In the genomic region with DNA sequence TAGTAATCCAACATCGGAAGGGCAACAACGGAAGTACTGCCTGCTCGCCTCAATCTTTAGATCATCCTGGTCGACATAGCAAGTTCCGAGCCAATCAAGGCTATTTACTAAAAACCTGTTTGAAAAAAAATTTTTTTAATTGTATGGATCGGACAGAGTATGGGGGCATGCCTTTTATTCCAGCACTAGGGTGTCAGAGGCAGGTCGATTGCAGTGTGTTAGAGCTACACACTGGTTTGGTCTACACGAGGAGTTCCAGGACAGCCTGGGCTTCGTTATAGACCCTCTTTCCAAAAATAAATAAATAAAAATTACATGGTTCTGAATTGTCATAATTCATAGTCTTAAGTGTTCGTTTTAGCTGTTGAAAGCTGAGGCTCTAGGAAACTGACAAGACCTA, we compare ENCODE assay signal across 8 mouse cellular contexts. TPM values are rescaled to one million over a fixed set of nuclear protein-coding genes. Genes with fewer than 3 reads are reported as not detected.
DNase-seq lines count a peak whose midpoint lies in the region; ATAC-seq and TF ChIP-seq lines count a peak whose summit lies in the region.

No protein-coding gene starts in this region.

- H3K4me3 ChIP-seq in lung, embryonic 14.5 days (ENCODE audit: low read depth, low read length), result peak overlapping the region; percentile 74
- H3K4me3 ChIP-seq in embryonic facial prominence, embryonic 14.5 days (ENCODE audit: low read depth, low read length), result peak overlapping the region; percentile 81
- H3K4me3 ChIP-seq in intestine, embryonic 15.5 days (replicated peaks), result peak overlapping the region; percentile 81
- H3K4me3 ChIP-seq in neural tube, embryonic 13.5 days, result peak overlapping the region; percentile 90

- peaks cover 8% of the 10 kb centered on the region; the same call in 1 of the 2 replicates for H3K4me1 ChIP-seq in lung, embryonic 14.5 days (ENCODE audit: insufficient read depth)
- H3K4me1 ChIP-seq in embryonic facial prominence, embryonic 14.5 days (ENCODE audit: control insufficient read depth, insufficient read depth, low read length), result peaks cover 14% of the 10 kb centered on the region
- H3K4me1 ChIP-seq in intestine, embryonic 15.5 days (replicated peaks), result peaks cover 4% of the 10 kb centered on the region; the same call in 1 of the 2 replicates
- H3K4me1 ChIP-seq in neural tube, embryonic 13.5 days (replicated peaks), result peaks cover 27% of the 10 kb centered on the region

- 8% methylated on average over 10 of the region's 10 CpGs for WGBS in lung, embryonic 14.5 days
- 13% methylated on average over 10 of the region's 10 CpGs for WGBS in embryonic facial prominence, embryonic 14.5 days
- 6% methylated on average over 10 of the region's 10 CpGs for WGBS in intestine, embryonic 15.5 days
- WGBS in neural tube, embryonic 13.5 days, result 18% methylated on average over 10 of the region's 10 CpGs

- H3K27ac ChIP-seq in lung, embryonic 14.5 days (ENCODE audit: low read depth), result peak overlapping the region; percentile 100; the same call in 1 of the 2 replicates
- peak overlapping the region; percentile 100; the same call in 1 of the 2 replicates for H3K27ac ChIP-seq in embryonic facial prominence, embryonic 14.5 days (replicated peaks; ENCODE audit: low read depth, low read length)
- H3K27ac ChIP-seq in intestine, embryonic 15.5 days, result peak overlapping the region; percentile 100
- H3K27ac ChIP-seq in neural tube, embryonic 13.5 days (replicated peaks), result peak overlapping the region; percentile 99

- H3K36me3 ChIP-seq in lung, embryonic 14.5 days (ENCODE audit: insufficient read depth), result 0 out of 2 replicates have a peak, but pooled peaks cover 6% of the 10 kb centered on the region
- peaks cover 4% of the 10 kb centered on the region; the same call in 1 of the 2 replicates for H3K36me3 ChIP-seq in embryonic facial prominence, embryonic 14.5 days (ENCODE audit: control insufficient read depth, insufficient read depth, low read length)
- H3K36me3 ChIP-seq in intestine, embryonic 15.5 days, result no peaks in the 10 kb centered on the region
- H3K36me3 ChIP-seq in neural tube, embryonic 13.5 days, result 0 out of 2 replicates have a peak, but pooled peaks cover 4% of the 10 kb centered on the region

- ATAC-seq in lung, embryonic 14.5 days (ENCODE audit: insufficient read depth), result peak; percentile 11; the same call in 1 of the 2 replicates
- ATAC-seq in embryonic facial prominence, embryonic 14.5 days (ENCODE audit: low read depth), result 0 out of 2 replicates have a peak, but pooled peaks have one; percentile 9
- peak; percentile 21; the same call in 1 of the 2 replicates for ATAC-seq in intestine, embryonic 15.5 days
- ATAC-seq in neural tube, embryonic 13.5 days (ENCODE audit: low read depth), result peak; percentile 45; the same call in 1 of the 2 replicates

- no peak for DNase-seq in lung, embryonic 14.5 days
- no peak for DNase-seq in lung, adult 18-20 months
- DNase-seq in embryonic facial prominence, embryonic 14.5 days (ENCODE audit: low spot score), result no peak
- DNase-seq in urinary bladder, adult 2 months (ENCODE audit: low spot score), result no peak
- no peak for DNase-seq in gastrocnemius, adult 18-20 months (ENCODE audit: low spot score)
- no peak for DNase-seq in T-cell, adult 2 months (ENCODE audit: low spot score)

- H3K27me3 ChIP-seq in lung, embryonic 14.5 days (ENCODE audit: insufficient read depth, low read length), result no peaks in the 10 kb centered on the region
- no peaks in the 10 kb centered on the region for H3K27me3 ChIP-seq in embryonic facial prominence, embryonic 14.5 days (replicated peaks; ENCODE audit: control insufficient read depth, insufficient read depth, low read length)
- H3K27me3 ChIP-seq in intestine, embryonic 15.5 days (replicated peaks), result no peaks in the 10 kb centered on the region
- no peaks in the 10 kb centered on the region for H3K27me3 ChIP-seq in neural tube, embryonic 13.5 days

- no peak for TF ChIP-seq CTCF in lung, embryonic 14.5 days (IDR thresholded peaks at IDR 0.05; ENCODE audit: low read depth)

- H3K9ac ChIP-seq in lung, embryonic 14.5 days, result peak overlapping the region; percentile 92
- peak overlapping the region; percentile 92 for H3K9ac ChIP-seq in embryonic facial prominence, embryonic 14.5 days (ENCODE audit: low read depth, low read length)
- H3K9ac ChIP-seq in intestine, embryonic 15.5 days, result peak overlapping the region; percentile 85
- peak overlapping the region; percentile 83 for H3K9ac ChIP-seq in neural tube, embryonic 13.5 days

- no peaks in the 10 kb centered on the region for H3K9me3 ChIP-seq in lung, embryonic 14.5 days (ENCODE audit: low read depth, low read length)
- no peaks in the 10 kb centered on the region for H3K9me3 ChIP-seq in embryonic facial prominence, embryonic 14.5 days (ENCODE audit: control insufficient read depth, low read length)
- H3K9me3 ChIP-seq in intestine, embryonic 15.5 days, result no peaks in the 10 kb centered on the region
- H3K9me3 ChIP-seq in neural tube, embryonic 13.5 days, result no peaks in the 10 kb centered on the region

- peak overlapping the region; percentile 84 for H3K4me2 ChIP-seq in lung, embryonic 14.5 days
- H3K4me2 ChIP-seq in embryonic facial prominence, embryonic 14.5 days (ENCODE audit: low read depth, low read length), result peak overlapping the region; percentile 70
- peak overlapping the region; percentile 58 for H3K4me2 ChIP-seq in intestine, embryonic 15.5 days (replicated peaks)
- peak overlapping the region; percentile 89 for H3K4me2 ChIP-seq in neural tube, embryonic 13.5 days

RNA-seq across cellular contexts. Expression of gene Eed, which starts 0.8 kb away (rescaled TPM):
- 75.5 and 78.1 TPM in 2 replicates for polyA plus RNA-seq in lung, embryonic 14.5 days (2014; fragmentation: Nextera tagmentation; extraction: Ambion mirVana)
- polyA plus RNA-seq in embryonic facial prominence, embryonic 14.5 days (2014; fragmentation: Nextera tagmentation; extraction: Ambion mirVana), result 62.8 and 64.7 TPM in 2 replicates
- 66.8 and 69.9 TPM in 2 replicates for polyA plus RNA-seq in intestine, embryonic 15.5 days (2015; fragmentation: Nextera tagmentation; extraction: Ambion mirVana)
- 35.4 and 39.4 TPM in 2 replicates for polyA plus RNA-seq in neural tube, embryonic 13.5 days (2015; fragmentation: Nextera tagmentation; extraction: Ambion mirVana)
- 44.6 and 52.5 TPM in 2 replicates for polyA plus RNA-seq in urinary bladder, adult 2 months (2012; rRNA removed)
- 10 to 100 TPM; 32.5 to 40.9 TPM for total RNA-seq in gastrocnemius, adult 18-20 months (2021)

RNA-seq across cellular contexts. Expression of gene Hikeshi, which starts 40.6 kb away (rescaled TPM):
- 126 and 136 TPM in 2 replicates for polyA plus RNA-seq in lung, embryonic 14.5 days (2014; fragmentation: Nextera tagmentation; extraction: Ambion mirVana)
- polyA plus RNA-seq in embryonic facial prominence, embryonic 14.5 days (2014; fragmentation: Nextera tagmentation; extraction: Ambion mirVana), result 125 and 136 TPM in 2 replicates
- polyA plus RNA-seq in intestine, embryonic 15.5 days (2015; fragmentation: Nextera tagmentation; extraction: Ambion mirVana), result 141 and 153 TPM in 2 replicates
- polyA plus RNA-seq in neural tube, embryonic 13.5 days (2015; fragmentation: Nextera tagmentation; extraction: Ambion mirVana), result 133 and 144 TPM in 2 replicates
- polyA plus RNA-seq in urinary bladder, adult 2 months (2012; rRNA removed), result 65.4 and 65.9 TPM in 2 replicates
- 100 to 1,000 TPM; 116 to 119 TPM for total RNA-seq in gastrocnemius, adult 18-20 months (2021)
